Mouse (Mus musculus) midbrain, embryonic 15.5 days (tissue): ENCODE measurements around the gene Sez6l. TPM values are rescaled to one million over a fixed set of nuclear protein-coding genes. Genes with fewer than 3 reads are reported as not detected.

ENCODE experiments used
- ATAC-seq: fragments of 200-750 bp; cut with Nextera tagmentation; replicated peaks from 2 replicates; pipeline ENCODE4 v1.8.0; 2017; ENCODE audit warnings: moderate TSS enrichment
- H3K27ac ChIP-seq: fragments of 300-500 bp; sonication (generic); 2 replicates; pipeline ENCODE4 v1.5.1; 2015; ENCODE audit warnings: mild to moderate bottlenecking, inconsistent platforms
- H3K27me3 ChIP-seq: fragments of 300-500 bp; sonication (generic); replicated peaks from 2 replicates; pipeline ENCODE4 v1.6.1; 2015; ENCODE audit warnings: inconsistent platforms
- H3K36me3 ChIP-seq: fragments of 300-500 bp; sonication (generic); replicated peaks from 2 replicates; pipeline ENCODE4 v1.6.1; 2015; ENCODE audit warnings: inconsistent platforms
- H3K4me1 ChIP-seq: fragments of 300-500 bp; sonication (generic); 2 replicates; pipeline ENCODE4 v1.6.1; 2015; ENCODE audit warnings: inconsistent platforms
- H3K4me2 ChIP-seq: fragments of 300-500 bp; sonication (generic); 2 replicates; pipeline ENCODE4 v1.6.1; 2015; ENCODE audit warnings: inconsistent platforms, mild to moderate bottlenecking, moderate library complexity
- H3K4me3 ChIP-seq: fragments of 300-500 bp; sonication (generic); 2 replicates; pipeline ENCODE4 v1.5.1; 2015; ENCODE audit warnings: mild to moderate bottlenecking, inconsistent platforms
- H3K9ac ChIP-seq: fragments of 300-500 bp; sonication (generic); 2 replicates; pipeline ENCODE4 v1.6.1; 2015; ENCODE audit warnings: mild to moderate bottlenecking, inconsistent platforms
- H3K9me3 ChIP-seq: fragments of 300-500 bp; sonication (generic); 2 replicates; pipeline ENCODE4 v1.6.1; 2016; ENCODE audit warnings: inconsistent platforms
- WGBS: fragments of 180-500 bp; shearing (Covaris S2); methylation state at CpG from one replicate; pipeline ENCODE4 v1.1.7; 2015; ENCODE audit warnings: mixed read lengths; 5-methylcytosine and 5-hydroxymethylcytosine counted together
- polyA plus RNA-seq: library from polyadenylated mRNA; unstranded; fragments of >200 nt; fragmentation: Nextera tagmentation; extraction: Ambion mirVana; gene quantifications from 2 replicates; pipeline ENCODE4 v1.2.1, GENCODE M21; 2015

Sez6l gene
- polyA plus RNA-seq, 1 experiment from 2014 or later = 67.5 TPM

- Histone ChIP-seq H3K4me3 (no peak overlapping the region), H3K4me2 (no peak overlapping the region), H3K27ac (no peak overlapping the region), H3K4me1 (peaks cover 35% of the 10 kb centered on the region), H3K36me3 (peaks cover 28% of the 10 kb centered on the region), H3K9me3 (no peaks in the 10 kb centered on the region), H3K27me3 (no peaks in the 10 kb centered on the region), H3K9ac (no peak overlapping the region)
- WGBS = 92% methylated on average over 13 of the region's 13 CpGs
- ATAC-seq = no peak
Measured at GRCm38 (mm10) chr5:112384805-112385472, 192.0 kb downstream of the Sez6l start.

- Histone ChIP-seq H3K27ac (peak overlapping the region; percentile 70), H3K27me3 (no peaks in the 10 kb centered on the region), H3K36me3 (peaks cover 34% of the 10 kb centered on the region), H3K9ac (no peak overlapping the region), H3K4me3 (no peak overlapping the region), H3K4me2 (no peak overlapping the region), H3K4me1 (peaks cover 19% of the 10 kb centered on the region), H3K9me3 (no peaks in the 10 kb centered on the region)
- 58% methylated on average over 17 of the region's 17 CpGs for WGBS
- 0 out of 2 replicates have a peak, but pooled peaks have one; percentile 8 for ATAC-seq
Measured at GRCm38 (mm10) chr5:112382641-112383330, 194.2 kb downstream of the Sez6l start.

GRCm38 (mm10) chr5:112382042-112382441, 194.9 kb downstream of the Sez6l start:
- Histone ChIP-seq H3K4me2 (no peak overlapping the region), H3K9ac (no peak overlapping the region), H3K27ac (peak overlapping the region; percentile 70), H3K9me3 (no peaks in the 10 kb centered on the region), H3K4me3 (no peak overlapping the region), H3K27me3 (no peaks in the 10 kb centered on the region), H3K36me3 (peaks cover 34% of the 10 kb centered on the region), H3K4me1 (peaks cover 19% of the 10 kb centered on the region)
- ATAC-seq = 0 out of 2 replicates have a peak, but pooled peaks have one; percentile 41
- 49% methylated on average over 9 of the region's 9 CpGs for WGBS

GRCm38 (mm10) chr5:112381154-112381553, 195.8 kb downstream of the Sez6l start:
- ATAC-seq = no peak

GRCm38 (mm10) chr5:112378716-112379115, 198.3 kb downstream of the Sez6l start:
- 84% methylated on average over 6 of the region's 6 CpGs for WGBS
- no peak overlapping the region for H3K27ac ChIP-seq
- H3K4me3 ChIP-seq = no peak overlapping the region
- H3K9me3 ChIP-seq = no peaks in the 10 kb centered on the region
- H3K4me2 ChIP-seq = no peak overlapping the region
- peaks cover 19% of the 10 kb centered on the region for H3K4me1 ChIP-seq
- ATAC-seq = no peak
- H3K36me3 ChIP-seq = peaks cover 23% of the 10 kb centered on the region; the same call in 1 of the 2 replicates
- H3K9ac ChIP-seq = no peak overlapping the region
- no peaks in the 10 kb centered on the region for H3K27me3 ChIP-seq

More at GRCm38 (mm10) chr5:112381154-112381553, 195.8 kb downstream of the Sez6l start:
- Histone ChIP-seq H3K27ac (no peak overlapping the region), H3K4me2 (no peak overlapping the region), H3K9ac (no peak overlapping the region), H3K36me3 (peaks cover 34% of the 10 kb centered on the region), H3K4me3 (no peak overlapping the region), H3K27me3 (no peaks in the 10 kb centered on the region), H3K4me1 (peaks cover 19% of the 10 kb centered on the region), H3K9me3 (no peaks in the 10 kb centered on the region)
- 79% methylated on average over 11 of the region's 11 CpGs for WGBS

- H3K36me3 ChIP-seq = peaks cover 23% of the 10 kb centered on the region; the same call in 1 of the 2 replicates
- no peak for ATAC-seq
- H3K27ac ChIP-seq = no peak overlapping the region
- peaks cover 17% of the 10 kb centered on the region for H3K4me1 ChIP-seq
- no peak overlapping the region for H3K4me3 ChIP-seq
- no peaks in the 10 kb centered on the region for H3K9me3 ChIP-seq
- H3K9ac ChIP-seq = no peak overlapping the region
- no peaks in the 10 kb centered on the region for H3K27me3 ChIP-seq
- 96% methylated on average over 1 of the region's 1 CpGs for WGBS
- no peak overlapping the region for H3K4me2 ChIP-seq
Measured at GRCm38 (mm10) chr5:112377380-112377779, 199.6 kb downstream of the Sez6l start.

- Histone ChIP-seq H3K9me3 (no peaks in the 10 kb centered on the region), H3K4me3 (no peak overlapping the region), H3K36me3 (peaks cover 23% of the 10 kb centered on the region; the same call in 1 of the 2 replicates), H3K4me2 (no peak overlapping the region), H3K27ac (no peak overlapping the region), H3K9ac (no peak overlapping the region), H3K27me3 (no peaks in the 10 kb centered on the region), H3K4me1 (peaks cover 23% of the 10 kb centered on the region)
- WGBS = 89% methylated on average over 4 of the region's 4 CpGs
- ATAC-seq = no peak
Measured at GRCm38 (mm10) chr5:112376111-112376510, 200.9 kb downstream of the Sez6l start.

GRCm38 (mm10) chr5:112371933-112372332, 205.1 kb downstream of the Sez6l start:
- Histone ChIP-seq H3K4me1 (peaks cover 40% of the 10 kb centered on the region), H3K9me3 (no peaks in the 10 kb centered on the region), H3K27ac (peak overlapping the region; percentile 97), H3K9ac (peak overlapping the region; percentile 39), H3K4me3 (no peak overlapping the region), H3K36me3 (peaks cover 13% of the 10 kb centered on the region; the same call in 1 of the 2 replicates), H3K4me2 (peak overlapping the region; percentile 35), H3K27me3 (no peaks in the 10 kb centered on the region)
- ATAC-seq = peak; percentile 90
- 11% methylated on average over 7 of the region's 7 CpGs for WGBS

GRCm38 (mm10) chr5:112370236-112370813, 206.7 kb downstream of the Sez6l start:
- no peak overlapping the region for H3K9ac ChIP-seq
- WGBS = 87% methylated on average over 12 of the region's 12 CpGs
- H3K4me1 ChIP-seq = peaks cover 40% of the 10 kb centered on the region
- peaks cover 3% of the 10 kb centered on the region; the same call in 1 of the 2 replicates for H3K36me3 ChIP-seq
- H3K4me3 ChIP-seq = no peak overlapping the region
- no peak for ATAC-seq
- no peak overlapping the region for H3K4me2 ChIP-seq
- no peaks in the 10 kb centered on the region for H3K9me3 ChIP-seq
- peak overlapping the region; percentile 97 for H3K27ac ChIP-seq
- no peaks in the 10 kb centered on the region for H3K27me3 ChIP-seq

GRCm38 (mm10) chr5:112369326-112369725, 207.7 kb downstream of the Sez6l start:
- Histone ChIP-seq H3K4me3 (no peak overlapping the region), H3K36me3 (peaks cover 6% of the 10 kb centered on the region; the same call in 1 of the 2 replicates), H3K4me1 (peaks cover 40% of the 10 kb centered on the region), H3K9ac (no peak overlapping the region), H3K27ac (0 out of 2 replicates have a peak overlapping the region, but pooled peaks have one; percentile 97), H3K4me2 (no peak overlapping the region), H3K27me3 (no peaks in the 10 kb centered on the region), H3K9me3 (no peaks in the 10 kb centered on the region)
- 79% methylated on average over 13 of the region's 13 CpGs for WGBS
- ATAC-seq = no peak
